Mouse (Mus musculus) gastrocnemius, postnatal 10 days (tissue): ENCODE results near the gene Rara. TPM values are rescaled to one million over a fixed set of nuclear protein-coding genes. Genes with fewer than 3 reads are reported as not detected.

Experiments used
- DNase-seq: peaks from one replicate; pipeline ENCODE4 v3.0.0; 2021; ENCODE audit warnings: mixed read lengths
- total RNA-seq, 2 experiments: library from RNA; stranded (reverse); gene quantifications; 2 replicates each; pipeline ENCODE4 v1.2.3; 2021

The Rara gene
- total RNA-seq, 2 experiments from 2014 or later, result 22.6 to 31.5 TPM

DNA sequence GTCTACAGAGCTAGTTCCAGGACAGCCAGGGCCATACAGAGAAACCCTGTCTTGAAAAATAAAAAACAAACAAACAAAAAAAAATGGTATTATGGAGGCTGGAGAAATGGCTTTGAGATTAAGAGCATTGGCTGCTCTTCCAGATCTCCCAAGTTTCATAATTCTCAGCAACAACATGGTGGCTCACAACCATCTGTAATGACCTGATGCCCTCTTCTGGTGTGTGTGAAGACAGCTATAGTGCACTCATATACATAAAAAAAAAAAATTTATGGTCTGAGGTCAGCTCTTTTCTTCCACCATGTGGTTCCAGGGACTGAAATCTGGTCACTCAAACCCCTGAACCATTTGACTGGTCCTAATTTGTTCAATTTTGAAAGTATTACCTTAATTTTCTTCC, 71.2 kb downstream of the Rara start:
- DNase-seq, result no peak

DNA sequence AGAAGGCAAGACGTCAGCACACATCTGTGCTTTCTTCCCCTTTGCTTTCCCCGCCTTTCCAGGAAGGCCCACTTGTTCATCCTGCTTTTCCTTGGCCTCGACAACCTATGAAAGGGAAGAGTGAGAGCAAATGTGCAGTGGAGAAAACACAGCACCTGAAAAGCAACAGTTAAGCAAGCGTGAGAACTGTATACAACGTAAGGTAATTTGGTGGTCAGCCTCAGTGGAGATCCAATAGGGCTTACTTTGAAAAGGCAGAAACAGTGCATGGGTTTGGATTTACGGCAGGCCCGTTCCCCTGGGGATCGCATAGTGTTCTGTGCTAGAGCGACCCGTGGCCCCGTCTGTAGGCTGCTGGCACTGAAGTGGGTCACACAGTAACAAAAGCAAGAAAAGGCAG, 71.6 kb downstream of the Rara start:
- no peak for DNase-seq

DNA sequence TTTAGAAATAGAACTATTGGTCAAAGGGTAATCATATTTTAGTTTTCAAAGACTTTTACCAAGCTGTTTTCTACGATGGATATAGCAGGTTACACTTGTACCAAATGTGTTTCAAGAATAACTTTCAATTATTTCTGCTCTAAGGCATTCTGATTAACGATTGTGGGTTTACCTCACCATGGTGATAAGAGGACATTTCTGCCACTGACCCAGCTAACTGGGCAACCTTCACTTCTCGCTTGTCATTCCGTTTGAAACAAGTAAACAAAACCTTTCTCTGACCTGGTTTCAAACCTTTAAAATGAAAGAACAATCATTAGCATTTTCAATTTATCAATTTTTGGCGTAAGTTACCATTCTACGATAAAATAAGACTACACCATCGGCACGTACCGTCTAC, 79.2 kb downstream of the Rara start:
- no peak for DNase-seq

- DNase-seq, result no peak
These were observed 82.5 kb downstream of the Rara start for GRCm38 (mm10) chr11:99010124-99010523.

DNA sequence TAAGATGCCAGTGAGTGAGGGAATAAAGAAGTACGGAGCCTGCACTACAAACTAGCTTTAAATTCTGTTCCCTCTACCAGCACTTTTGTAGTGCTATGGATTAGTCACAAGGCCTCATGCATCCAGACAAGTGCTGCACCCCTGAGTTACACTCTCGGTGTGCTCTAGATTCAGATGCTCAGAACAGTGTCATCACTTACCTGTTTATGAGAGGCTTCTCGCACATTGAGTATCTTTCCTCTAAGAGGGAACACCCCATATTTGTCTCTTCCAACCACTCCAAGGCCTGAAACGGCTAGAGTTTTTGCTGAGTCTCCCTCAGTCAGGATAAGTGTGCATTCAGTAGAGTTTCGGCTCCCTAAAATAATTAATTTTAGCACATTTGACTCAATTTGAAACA, 83.1 kb downstream of the Rara start:
- no peak for DNase-seq

DNA sequence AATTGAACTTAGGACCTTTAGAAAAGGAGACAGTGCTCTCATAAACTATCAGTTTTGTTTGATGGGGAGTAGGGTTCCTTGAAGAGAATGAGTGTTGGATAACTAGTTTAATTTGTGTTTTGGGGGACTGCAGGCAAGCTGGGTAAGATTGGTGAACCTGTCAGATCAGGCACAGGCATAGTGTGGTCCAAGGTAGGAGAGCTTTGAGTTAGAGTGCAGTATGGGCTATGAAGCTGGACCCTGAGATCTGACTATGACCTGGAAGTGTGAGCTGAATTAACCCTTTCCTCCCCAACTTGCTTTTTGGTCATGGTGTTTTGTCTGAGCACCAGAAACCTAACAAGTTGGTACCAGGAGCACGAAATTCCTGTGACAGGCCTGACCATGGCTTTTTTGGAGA, 86.2 kb downstream of the Rara start:
- no peak for DNase-seq

DNA sequence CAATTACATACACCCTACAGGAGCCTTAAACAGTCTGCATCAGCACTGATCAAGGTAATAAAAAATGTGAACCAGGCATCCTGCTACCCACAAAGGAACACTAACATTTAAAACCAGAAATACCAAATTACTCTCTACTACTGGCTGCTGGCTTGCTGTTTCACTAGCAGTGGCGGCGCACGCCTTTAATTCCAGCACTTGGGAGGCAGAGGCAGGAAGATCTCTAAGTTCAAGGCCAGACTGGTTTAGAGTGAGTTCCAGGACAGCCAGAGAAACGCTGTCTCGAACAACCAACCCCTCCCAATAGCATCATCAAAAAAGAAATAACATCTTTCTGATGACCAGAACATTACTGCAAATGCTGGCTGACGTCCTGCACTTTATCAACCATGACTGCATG, 92.2 kb downstream of the Rara start:
- DNase-seq, result no peak

DNA sequence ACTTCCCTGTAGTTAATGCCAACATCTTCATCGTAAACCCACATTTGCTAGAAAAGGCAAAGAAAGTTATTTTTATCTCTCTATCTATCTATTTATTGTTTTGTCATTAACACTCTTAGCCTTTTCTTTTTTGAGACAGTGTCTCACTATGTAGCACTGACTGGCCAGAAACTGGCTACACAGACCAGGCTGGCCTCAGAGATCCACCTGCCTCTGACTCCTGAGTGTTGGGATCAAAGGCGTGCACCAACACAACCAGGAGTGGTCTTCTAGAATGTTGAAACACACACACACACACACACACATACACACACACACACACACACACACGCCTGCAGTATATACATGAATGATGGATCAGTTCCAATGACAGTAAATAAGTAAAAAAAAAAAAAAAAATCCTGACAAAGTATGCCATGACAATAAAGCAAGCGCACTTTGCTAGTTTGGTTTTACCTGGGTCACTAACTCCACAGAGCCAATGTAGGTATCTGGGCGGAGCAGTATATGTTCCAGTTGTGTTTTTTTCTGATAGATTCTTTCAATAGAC, 94.8 kb downstream of the Rara start:
- no peak for DNase-seq

GRCm38 (mm10) chr11:99023094-99023493, 95.5 kb downstream of the Rara start:
- no peak for DNase-seq

- DNase-seq, result peak; percentile 70
These were observed 96.2 kb downstream of the Rara start, which contains the start of gene Top2a for GRCm38 (mm10) chr11:99023500-99024467. Gene Top2a, minus strand, starts transcription at chr11:99024189.

Other genes starting within 250 kb of the Rara start
- 100 to 1,000 TPM; 112 to 113 TPM for gene Psmd3, start 245.3 kb upstream of the Rara start, total RNA-seq
- not detected for gene Csf3, start 226.6 kb upstream of the Rara start, total RNA-seq
- 10 to 100 TPM; 47.8 to 52.5 TPM for gene Med24, start 198.4 kb upstream of the Rara start, total RNA-seq
- 100 to 1,000 TPM; 149 to 169 TPM for gene Thra, start 187.2 kb upstream of the Rara start, total RNA-seq
- gene Nr1d1, start 152.5 kb upstream of the Rara start, total RNA-seq, result 10 to 100 TPM; 42.4 to 58.7 TPM
- gene Msl1, start 132.3 kb upstream of the Rara start, total RNA-seq, result 10 to 100 TPM; 62.6 to 74.1 TPM
- gene Casc3, start 122.9 kb upstream of the Rara start, total RNA-seq, result 10 to 100 TPM; 19.1 to 26.2 TPM
- 1 to 10 TPM; 1.9 to 2.6 TPM for gene Rapgefl1, start 91.0 kb upstream of the Rara start, total RNA-seq
- 1 to 10 TPM; 6.3 to 9.0 TPM for gene Wipf2, start 64.2 kb upstream of the Rara start, total RNA-seq
- gene Cdc6, start 20.0 kb upstream of the Rara start, total RNA-seq, result 1 to 10 TPM; 2.3 to 3.5 TPM
- gene Gjd3, start 55.2 kb downstream of the Rara start, total RNA-seq, result not detected
- 10 to 100 TPM; 33.9 to 43.9 TPM for gene Top2a, start 96.4 kb downstream of the Rara start, total RNA-seq
- gene Igfbp4, start 113.4 kb downstream of the Rara start, total RNA-seq, result 100 to 1,000 TPM; 172 to 198 TPM
- gene Tns4, start 161.5 kb downstream of the Rara start, total RNA-seq, result not detected
- gene Ccr7, start 227.3 kb downstream of the Rara start, total RNA-seq, result under 1 TPM; 0.14 to 0.23 TPM